Mouse (Mus musculus): ENCODE measurements around the gene Isyna1. TPM values are rescaled to one million over a fixed set of nuclear protein-coding genes. Genes with fewer than 3 reads are reported as not detected.
A peak's percentile ranks its signal among the peaks of the same experiment; 100 is the strongest.

Isyna1 gene
- polyA plus RNA-seq, 1 experiment from 2014 or later = 69.8 TPM

DNA sequence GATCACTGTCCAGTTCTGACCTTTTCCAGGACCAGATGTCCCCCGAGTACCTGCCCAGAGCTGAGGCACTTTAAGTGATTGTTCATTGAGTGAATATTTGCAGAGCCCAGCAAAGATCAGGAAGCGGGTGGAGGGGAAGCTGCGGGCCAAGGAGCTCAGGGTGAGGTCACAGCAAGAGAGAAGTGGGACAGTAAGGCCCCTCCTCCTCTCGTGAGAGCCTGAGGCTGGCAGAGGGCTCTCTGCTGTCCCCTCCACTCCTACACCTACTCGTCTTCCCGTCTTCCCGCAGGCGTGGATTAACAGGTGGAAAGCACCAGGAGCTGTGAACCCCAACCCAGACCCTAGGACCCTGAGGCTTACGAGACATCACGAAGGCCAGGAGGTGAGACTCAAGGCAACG, 22.5 kb downstream of the Isyna1 start:
- Histone ChIP-seq H3K4me2 (ENCODE audit: low read length) (no peak overlapping the region), H3K27ac (replicated peaks in 1 of 2; ENCODE audit: control insufficient read depth in 1 of 2, insufficient read depth in 1 of 2, low read depth in 2 of 2, low read length in 2 of 2) (no peak overlapping the region), H3K9me3 (ENCODE audit: control insufficient read depth, low read length) (no peaks in the 10 kb centered on the region), H3K9ac (ENCODE audit: low read length) (no peak overlapping the region), H3K4me1 (ENCODE audit: control insufficient read depth in 2 of 2, insufficient read depth in 2 of 2, low read length in 2 of 2) (peaks cover 2% of the 10 kb centered on the region in 2 experiments; a peak in 1 of 4 replicates), H3K27me3 (ENCODE audit: control insufficient read depth, insufficient read depth, low read length) (peaks cover 9% of the 10 kb centered on the region; the same call in 1 of the 2 replicates), H3K4me3 (ENCODE audit: control insufficient read depth in 1 of 2, insufficient read depth in 1 of 2, low read depth in 1 of 2, low read length in 2 of 2) (no peak overlapping the region), H3K36me3 (ENCODE audit: control insufficient read depth, insufficient read depth, low read length) (no peaks in the 10 kb centered on the region)
- 56% methylated on average over 11 of the region's 11 CpGs for WGBS
- ATAC-seq (ENCODE audit: insufficient number of reproducible peaks, insufficient read depth, low FRiP score, low read depth) = no peak

DNA sequence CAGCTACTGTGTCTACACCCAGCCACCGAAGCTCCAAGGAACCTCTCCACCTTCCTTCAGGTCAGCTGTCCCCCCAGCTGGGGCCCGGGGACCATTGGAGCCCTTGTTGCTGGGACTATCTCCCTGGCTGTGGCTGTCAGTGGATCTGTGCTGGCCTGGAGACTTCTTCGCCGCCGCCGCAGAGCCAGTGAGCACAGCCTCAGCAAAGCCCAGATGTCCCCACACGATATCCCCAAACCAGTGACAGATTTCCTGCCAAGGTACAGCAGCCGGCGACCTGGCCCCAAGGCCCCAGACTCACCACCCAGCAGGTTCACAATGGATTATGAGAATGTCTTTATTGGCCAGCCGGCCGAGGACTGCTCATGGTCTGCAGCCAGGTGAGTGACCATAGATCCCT, 23.8 kb downstream of the Isyna1 start:
- no peak overlapping the region for H3K4me3 ChIP-seq (ENCODE audit: control insufficient read depth in 1 of 2, insufficient read depth in 1 of 2, low read depth in 1 of 2, low read length in 2 of 2)
- no peak overlapping the region for H3K27ac ChIP-seq (replicated peaks in 1 of 2; ENCODE audit: control insufficient read depth in 1 of 2, insufficient read depth in 1 of 2, low read depth in 2 of 2, low read length in 2 of 2)
- WGBS = 76% methylated on average over 11 of the region's 11 CpGs

DNA sequence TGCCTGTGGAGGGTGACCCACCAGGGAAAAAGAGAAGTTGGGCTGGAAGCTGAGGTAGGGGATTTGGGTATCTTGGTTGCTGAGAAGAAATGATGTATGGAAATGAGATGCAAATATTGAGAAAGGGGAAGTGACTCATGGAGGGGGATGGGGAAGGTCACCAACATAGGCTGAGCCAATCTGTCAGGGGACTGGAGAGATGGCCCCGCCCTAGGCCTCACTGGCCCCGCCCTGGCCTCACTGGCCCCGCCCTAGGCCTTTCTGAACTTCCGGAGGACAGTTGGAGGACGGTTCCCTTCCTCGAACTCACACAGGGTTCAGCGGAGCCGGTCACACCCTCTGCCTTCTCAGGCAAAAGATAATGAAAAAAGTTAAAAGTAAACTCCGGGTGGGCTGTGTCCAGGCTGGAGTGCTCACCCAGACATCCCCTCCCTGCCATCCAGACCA, 24.7 kb downstream of the Isyna1 start:
- H3K4me2 ChIP-seq (ENCODE audit: low read length) = no peak overlapping the region
- no peak overlapping the region for H3K27ac ChIP-seq (replicated peaks in 1 of 2; ENCODE audit: control insufficient read depth in 1 of 2, insufficient read depth in 1 of 2, low read depth in 2 of 2, low read length in 2 of 2)
- no peaks in the 10 kb centered on the region for H3K36me3 ChIP-seq (ENCODE audit: control insufficient read depth, insufficient read depth, low read length)
- WGBS = 23% methylated on average over 9 of the region's 9 CpGs
- no peak overlapping the region for H3K4me3 ChIP-seq (ENCODE audit: control insufficient read depth in 1 of 2, insufficient read depth in 1 of 2, low read depth in 1 of 2, low read length in 2 of 2)
- ATAC-seq (ENCODE audit: insufficient number of reproducible peaks, insufficient read depth, low FRiP score, low read depth) = no peak
- H3K9ac ChIP-seq (ENCODE audit: low read length) = no peak overlapping the region
- H3K27me3 ChIP-seq (ENCODE audit: control insufficient read depth, insufficient read depth, low read length) = peaks cover 9% of the 10 kb centered on the region; the same call in 1 of the 2 replicates
- H3K9me3 ChIP-seq (ENCODE audit: control insufficient read depth, low read length) = no peaks in the 10 kb centered on the region
- H3K4me1 ChIP-seq (ENCODE audit: control insufficient read depth in 2 of 2, insufficient read depth in 2 of 2, low read length in 2 of 2) = peaks cover 0 to 2% of the 10 kb centered on the region in 2 experiments; a peak in 1 of 4 replicates

More for the DNA sequence above, 23.8 kb downstream of the Isyna1 start:
- no peaks in the 10 kb centered on the region for H3K36me3 ChIP-seq (ENCODE audit: control insufficient read depth, insufficient read depth, low read length)
- peaks cover 0 to 2% of the 10 kb centered on the region in 2 experiments; a peak in 1 of 4 replicates for H3K4me1 ChIP-seq (ENCODE audit: control insufficient read depth in 2 of 2, insufficient read depth in 2 of 2, low read length in 2 of 2)
- no peak for ATAC-seq (ENCODE audit: insufficient number of reproducible peaks, insufficient read depth, low FRiP score, low read depth)
- no peak overlapping the region for H3K4me2 ChIP-seq (ENCODE audit: low read length)
- H3K9me3 ChIP-seq (ENCODE audit: control insufficient read depth, low read length) = no peaks in the 10 kb centered on the region
- 0 out of 2 replicates have a peak overlapping the region, but pooled peaks have one; percentile 8 for H3K9ac ChIP-seq (ENCODE audit: low read length)
- peaks cover 9% of the 10 kb centered on the region; the same call in 1 of the 2 replicates for H3K27me3 ChIP-seq (ENCODE audit: control insufficient read depth, insufficient read depth, low read length)

DNA sequence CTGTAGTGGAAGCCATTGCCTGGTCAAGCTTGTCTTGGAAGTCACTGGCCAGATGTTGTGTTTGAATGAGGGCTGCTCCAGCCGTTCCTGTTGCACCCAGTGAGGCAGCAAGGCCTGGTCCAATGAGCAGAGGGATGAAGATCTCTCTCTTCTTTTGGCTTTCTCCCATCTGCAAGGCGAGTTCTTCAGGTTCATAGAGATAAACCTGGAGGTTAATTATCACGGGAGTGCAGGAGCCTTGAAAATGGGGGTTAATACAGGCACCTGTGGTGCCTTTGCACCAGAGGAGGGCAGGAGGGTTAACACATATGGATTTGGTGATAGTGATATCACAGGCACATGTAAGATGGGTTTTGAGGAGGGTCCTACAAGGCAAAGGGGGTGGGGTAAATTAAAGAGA, 28.0 kb downstream of the Isyna1 start:
- Histone ChIP-seq H3K9ac (ENCODE audit: low read length) (no peak overlapping the region), H3K27me3 (ENCODE audit: control insufficient read depth, insufficient read depth, low read length) (peaks cover 9% of the 10 kb centered on the region; the same call in 1 of the 2 replicates), H3K27ac (replicated peaks in 1 of 2; ENCODE audit: control insufficient read depth in 1 of 2, insufficient read depth in 1 of 2, low read depth in 2 of 2, low read length in 2 of 2) (no peak overlapping the region), H3K4me2 (ENCODE audit: low read length) (no peak overlapping the region), H3K36me3 (ENCODE audit: control insufficient read depth, insufficient read depth, low read length) (no peaks in the 10 kb centered on the region), H3K4me1 (ENCODE audit: control insufficient read depth in 2 of 2, insufficient read depth in 2 of 2, low read length in 2 of 2) (0 out of 4 replicates have a peak, but pooled peaks cover 0 to 2% of the 10 kb centered on the region in 2 experiments), H3K9me3 (ENCODE audit: control insufficient read depth, low read length) (no peaks in the 10 kb centered on the region), H3K4me3 (ENCODE audit: control insufficient read depth in 1 of 2, insufficient read depth in 1 of 2, low read depth in 1 of 2, low read length in 2 of 2) (no peak overlapping the region)
- no peak for ATAC-seq (ENCODE audit: insufficient number of reproducible peaks, insufficient read depth, low FRiP score, low read depth)
- WGBS = 51% methylated on average over 3 of the region's 3 CpGs

DNA sequence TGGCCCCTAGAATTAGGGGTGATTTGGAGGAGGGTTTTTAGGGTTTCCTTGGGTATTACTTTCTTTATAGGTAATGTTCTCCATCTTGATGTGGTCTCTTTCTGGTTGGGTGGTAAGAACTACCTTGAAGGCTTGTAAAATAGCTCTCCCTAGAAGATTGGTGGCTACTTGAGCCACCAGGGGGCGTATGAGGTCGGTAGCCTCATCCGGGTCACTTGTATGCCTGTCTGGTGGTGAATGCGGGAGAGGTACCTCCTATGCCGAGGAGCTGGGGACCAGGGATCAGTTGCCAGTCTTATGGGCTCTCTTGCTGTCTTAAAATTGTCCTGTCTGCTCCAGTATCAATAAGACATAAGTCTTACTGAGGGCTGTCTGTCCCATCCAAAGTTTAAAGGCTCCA, 30.9 kb downstream of the Isyna1 start:
- no peak for ATAC-seq (ENCODE audit: insufficient number of reproducible peaks, insufficient read depth, low FRiP score, low read depth)
- no peak overlapping the region for H3K9ac ChIP-seq (ENCODE audit: low read length)
- H3K4me1 ChIP-seq (ENCODE audit: control insufficient read depth in 2 of 2, insufficient read depth in 2 of 2, low read length in 2 of 2) = peaks cover 3 to 12% of the 10 kb centered on the region in 2 experiments; a peak in 3 of 4 replicates
- no peaks in the 10 kb centered on the region for H3K36me3 ChIP-seq (ENCODE audit: control insufficient read depth, insufficient read depth, low read length)
- H3K27ac ChIP-seq (replicated peaks in 1 of 2; ENCODE audit: control insufficient read depth in 1 of 2, insufficient read depth in 1 of 2, low read depth in 2 of 2, low read length in 2 of 2) = no peak overlapping the region
- H3K4me2 ChIP-seq (ENCODE audit: low read length) = no peak overlapping the region
- H3K4me3 ChIP-seq (ENCODE audit: control insufficient read depth in 1 of 2, insufficient read depth in 1 of 2, low read depth in 1 of 2, low read length in 2 of 2) = no peak overlapping the region
- no peaks in the 10 kb centered on the region for H3K9me3 ChIP-seq (ENCODE audit: control insufficient read depth, low read length)
- WGBS = 15% methylated on average over 5 of the region's 5 CpGs
- H3K27me3 ChIP-seq (ENCODE audit: control insufficient read depth, insufficient read depth, low read length) = peaks cover 9% of the 10 kb centered on the region; the same call in 1 of the 2 replicates

DNA sequence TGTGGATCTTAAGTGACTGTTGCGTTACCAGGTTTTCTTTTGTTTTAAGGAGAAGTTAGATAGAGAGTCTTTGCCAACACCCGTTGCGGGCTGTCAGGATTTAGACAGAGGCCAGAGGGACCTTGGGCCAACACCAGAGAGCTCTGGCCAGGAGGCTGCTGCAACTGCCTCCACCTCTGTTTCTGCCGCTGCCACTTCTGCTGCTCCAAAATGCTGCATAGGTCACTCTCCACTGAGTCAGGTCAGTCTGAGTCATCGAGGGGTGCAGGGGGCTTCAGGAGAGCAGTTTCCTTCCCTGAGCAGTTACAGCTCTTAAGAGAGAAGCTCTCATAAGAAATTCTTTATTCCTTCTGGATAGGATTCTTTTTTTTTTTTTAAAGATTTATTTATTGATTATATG, 32.9 kb downstream of the Isyna1 start:
- Histone ChIP-seq H3K27me3 (ENCODE audit: control insufficient read depth, insufficient read depth, low read length) (no peaks in the 10 kb centered on the region), H3K36me3 (ENCODE audit: control insufficient read depth, insufficient read depth, low read length) (no peaks in the 10 kb centered on the region), H3K4me1 (ENCODE audit: control insufficient read depth in 2 of 2, insufficient read depth in 2 of 2, low read length in 2 of 2) (peaks cover 20 to 29% of the 10 kb centered on the region in 2 experiments), H3K4me3 (ENCODE audit: control insufficient read depth in 1 of 2, insufficient read depth in 1 of 2, low read depth in 1 of 2, low read length in 2 of 2) (no peak overlapping the region), H3K9ac (ENCODE audit: low read length) (no peak overlapping the region), H3K4me2 (ENCODE audit: low read length) (no peak overlapping the region), H3K9me3 (ENCODE audit: control insufficient read depth, low read length) (no peaks in the 10 kb centered on the region), H3K27ac (replicated peaks in 1 of 2; ENCODE audit: control insufficient read depth in 1 of 2, insufficient read depth in 1 of 2, low read depth in 2 of 2, low read length in 2 of 2) (no peak overlapping the region)
- ATAC-seq (ENCODE audit: insufficient number of reproducible peaks, insufficient read depth, low FRiP score, low read depth) = no peak
- WGBS = 83% methylated on average over 5 of the region's 5 CpGs

DNA sequence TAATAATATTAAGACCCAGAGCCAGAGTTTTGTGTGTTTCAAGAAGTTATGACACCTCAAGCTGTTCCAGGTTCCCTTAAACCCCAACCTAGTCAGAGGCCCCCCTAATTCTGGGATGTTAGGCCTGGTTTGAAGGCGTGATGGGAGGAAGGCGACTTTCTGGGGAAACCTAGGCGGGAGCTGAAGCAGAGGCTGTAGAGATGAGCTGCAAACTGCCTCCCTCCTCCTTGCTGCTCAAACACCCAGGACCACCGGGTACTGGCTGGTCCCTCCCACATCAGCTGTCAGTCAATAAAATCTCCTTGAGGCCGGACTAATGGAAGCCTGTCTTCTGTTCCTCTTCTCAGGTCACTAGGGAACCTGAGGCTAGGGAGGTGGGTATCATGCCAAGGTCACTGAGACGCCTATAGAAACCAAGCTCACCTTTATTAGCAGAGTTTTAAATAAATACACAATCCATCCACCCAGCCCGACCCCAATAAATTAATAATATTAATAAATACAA, 34.9 kb downstream of the Isyna1 start:
- no peak for ATAC-seq (ENCODE audit: insufficient number of reproducible peaks, insufficient read depth, low FRiP score, low read depth)
- peaks cover 28 to 39% of the 10 kb centered on the region in 2 experiments for H3K4me1 ChIP-seq (ENCODE audit: control insufficient read depth in 2 of 2, insufficient read depth in 2 of 2, low read length in 2 of 2)
- peak overlapping the region; percentile 66 for H3K9ac ChIP-seq (ENCODE audit: low read length)
- H3K4me3 ChIP-seq (ENCODE audit: control insufficient read depth in 1 of 2, insufficient read depth in 1 of 2, low read depth in 1 of 2, low read length in 2 of 2) = peak overlapping the region in 1 of 2 experiments; percentile 34; a peak in 2 of 4 replicates
- 59% methylated on average over 7 of the region's 7 CpGs for WGBS
- H3K36me3 ChIP-seq (ENCODE audit: control insufficient read depth, insufficient read depth, low read length) = no peaks in the 10 kb centered on the region
- H3K27ac ChIP-seq (replicated peaks in 1 of 2; ENCODE audit: control insufficient read depth in 1 of 2, insufficient read depth in 1 of 2, low read depth in 2 of 2, low read length in 2 of 2) = peak overlapping the region in 1 of 2 experiments; percentile 75; a peak in 2 of 4 replicates
- H3K27me3 ChIP-seq (ENCODE audit: control insufficient read depth, insufficient read depth, low read length) = no peaks in the 10 kb centered on the region
- no peaks in the 10 kb centered on the region for H3K9me3 ChIP-seq (ENCODE audit: control insufficient read depth, low read length)
- H3K4me2 ChIP-seq (ENCODE audit: low read length) = peak overlapping the region; percentile 69

Measured in heart, embryonic 14.5 days (tissue).